Mouse (Mus musculus): ENCODE measurements around the gene Pip4k2a. TPM values are rescaled to one million over a fixed set of nuclear protein-coding genes. Genes with fewer than 3 reads are reported as not detected.

Pip4k2a gene
- total and polyA plus RNA-seq, 3 experiments = 6.6 to 52.9 (median 20.8) TPM

DNA sequence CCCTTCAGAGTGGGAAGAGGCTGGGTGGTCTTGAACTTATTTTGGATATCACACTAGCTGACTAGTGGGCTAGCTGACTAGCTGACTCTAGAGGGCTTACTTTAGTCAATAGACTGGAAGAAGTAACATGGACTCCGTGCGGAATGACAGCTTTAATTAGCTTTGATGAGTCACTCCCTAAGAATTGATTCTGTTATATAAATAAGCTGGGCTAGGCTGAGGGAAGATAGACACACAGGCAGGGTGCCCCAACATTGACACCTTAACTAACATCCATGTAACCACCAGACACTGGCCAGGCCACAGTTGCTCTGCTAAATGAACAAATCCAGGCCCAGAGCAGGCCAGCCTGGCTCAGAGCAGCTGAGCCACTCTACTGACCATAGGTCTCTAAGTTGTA, 26.9 kb upstream of the Pip4k2a start:
- Histone ChIP-seq H3K4me3 (replicated peaks in 1 of 3; ENCODE audit: low read depth in 2 of 3, low read length in 2 of 3, poor library complexity in 1 of 3) (no peak overlapping the region), H3K9me3 (replicated peaks; ENCODE audit: low read length) (no peaks in the 10 kb centered on the region), H3K4me2 (ENCODE audit: insufficient read depth, low read depth, poor library complexity, severe bottlenecking) (no peak overlapping the region), H3K4me1 (ENCODE audit: control insufficient read depth in 1 of 2, insufficient read depth in 2 of 2) (no peaks in the 10 kb centered on the region), H3K36me3 (replicated peaks in 1 of 2; ENCODE audit: control insufficient read depth in 1 of 2, insufficient read depth in 1 of 2, low read length in 1 of 2) (no peaks in the 10 kb centered on the region), H3K27me3 (replicated peaks) (no peaks in the 10 kb centered on the region), H3K27ac (ENCODE audit: insufficient read depth, low read depth) (no peak overlapping the region), H3K79me2 (replicated peaks; ENCODE audit: control insufficient read depth, extremely low read depth, insufficient read depth, poor library complexity, severe bottlenecking) (no peaks in the 10 kb centered on the region), H3K9ac (ENCODE audit: insufficient read depth, low read depth) (no peak overlapping the region)
- TF ChIP-seq SMC3 (IDR thresholded peaks at IDR 0.05; ENCODE audit: low read depth, low read length) = no peak
- TF ChIP-seq RCOR1 (conservative IDR thresholded peaks at IDR 0.05; ENCODE audit: low read depth, low read length) = no peak
- no peak for TF ChIP-seq NRF1 (IDR thresholded peaks at IDR 0.05; ENCODE audit: low read depth, low read length)
- no peak for TF ChIP-seq IRF4 (IDR thresholded peaks at IDR 0.05; ENCODE audit: low read depth, low read length)
- TF ChIP-seq GABPA (IDR thresholded peaks at IDR 0.05; ENCODE audit: insufficient replicate concordance, low read depth, low read length) = no peak
- no peak for TF ChIP-seq CTCF (conservative IDR thresholded peaks at IDR 0.05 in 1 of 2, IDR thresholded peaks at IDR 0.05 in 1 of 2; ENCODE audit: low read depth in 2 of 2, low read length in 2 of 2)
- TF ChIP-seq MYC (IDR thresholded peaks at IDR 0.05; ENCODE audit: low read depth, low read length) = no peak
- no peak for TF ChIP-seq JUND (conservative IDR thresholded peaks at IDR 0.05; ENCODE audit: low read depth, low read length)
- no peak for TF ChIP-seq MXI1 (IDR thresholded peaks at IDR 0.05; ENCODE audit: low read depth, low read length)
- TF ChIP-seq NELFE (IDR thresholded peaks at IDR 0.05; ENCODE audit: low read depth, low read length) = no peak
- TF ChIP-seq PAX5 (IDR thresholded peaks at IDR 0.05; ENCODE audit: low read length) = no peak
- no peak for TF ChIP-seq MAFK (IDR thresholded peaks at IDR 0.05; ENCODE audit: insufficient replicate concordance, low read length)
- in situ Hi-C loops (cut with MboI; ENCODE audit: low pct_ligation_motif_present, low pct_unique_long_range_greater_than_20kb, low sequenced_read_pairs) = no loop called here
- dilution Hi-C loops (cut with MboI; ENCODE audit: extremely low pct_ligation_motif_present, extremely low pct_unique_long_range_greater_than_20kb, low sequenced_read_pairs) = no loop called here
- DNase-seq (ENCODE audit: extremely low read depth) = no peak

DNA sequence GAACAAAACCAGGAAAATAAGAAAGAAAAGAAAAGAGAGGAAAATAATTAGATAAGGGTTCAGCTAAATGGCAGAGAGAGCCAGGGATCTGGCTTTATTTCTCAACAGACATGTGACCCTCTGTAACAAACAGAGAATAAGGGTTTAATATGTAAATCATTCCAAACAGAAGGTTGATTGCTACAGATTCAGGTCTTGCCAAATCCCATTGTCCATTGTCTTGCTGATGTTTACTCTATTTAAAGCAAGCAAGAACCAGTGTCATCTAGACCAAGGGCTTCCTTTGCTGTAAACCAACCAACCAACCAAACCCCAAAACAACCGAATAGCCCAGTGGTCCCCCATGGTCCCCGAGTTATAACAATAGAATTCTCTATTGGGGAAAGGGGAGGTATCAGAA, 20.1 kb upstream of the Pip4k2a start:
- in situ Hi-C loops (cut with MboI; ENCODE audit: low pct_ligation_motif_present, low pct_unique_long_range_greater_than_20kb, low sequenced_read_pairs) = no loop called here
- no peaks in the 10 kb centered on the region for H3K79me2 ChIP-seq (replicated peaks; ENCODE audit: control insufficient read depth, extremely low read depth, insufficient read depth, poor library complexity, severe bottlenecking)
- no peaks in the 10 kb centered on the region for H3K9me3 ChIP-seq (replicated peaks; ENCODE audit: low read length)
- no peak overlapping the region for H3K9ac ChIP-seq (ENCODE audit: insufficient read depth, low read depth)
- H3K36me3 ChIP-seq (replicated peaks in 1 of 2; ENCODE audit: control insufficient read depth in 1 of 2, insufficient read depth in 1 of 2, low read length in 1 of 2) = no peaks in the 10 kb centered on the region
- TF ChIP-seq ZC3H11A (IDR thresholded peaks at IDR 0.05; ENCODE audit: low read depth, low read length) (no peak), MYC (IDR thresholded peaks at IDR 0.05; ENCODE audit: low read depth, low read length) (no peak), NELFE (IDR thresholded peaks at IDR 0.05; ENCODE audit: low read depth, low read length) (no peak), POLR2AphosphoS2 (IDR thresholded peaks at IDR 0.05; ENCODE audit: low read depth, low read length) (no peak), CTCF (conservative IDR thresholded peaks at IDR 0.05 in 1 of 2, IDR thresholded peaks at IDR 0.05 in 1 of 2; ENCODE audit: low read depth in 2 of 2, low read length in 2 of 2) (no peak), UBTF (IDR thresholded peaks at IDR 0.05; ENCODE audit: low read depth, low read length) (no peak), MAZ (IDR thresholded peaks at IDR 0.05; ENCODE audit: low read depth, low read length) (no peak), PAX5 (IDR thresholded peaks at IDR 0.05; ENCODE audit: low read length) (no peak), KAT2A (IDR thresholded peaks at IDR 0.05; ENCODE audit: insufficient replicate concordance, low read length) (no peak), GABPA (IDR thresholded peaks at IDR 0.05; ENCODE audit: insufficient replicate concordance, low read depth, low read length) (no peak), ELF1 (IDR thresholded peaks at IDR 0.05; ENCODE audit: low read depth, low read length) (no peak), ETS1 (conservative IDR thresholded peaks at IDR 0.05; ENCODE audit: low read depth, low read length) (no peak), MEF2A (IDR thresholded peaks at IDR 0.05; ENCODE audit: borderline replicate concordance, low read depth, low read length) (no peak), RCOR1 (conservative IDR thresholded peaks at IDR 0.05; ENCODE audit: low read depth, low read length) (no peak), E2F4 (IDR thresholded peaks at IDR 0.05; ENCODE audit: insufficient replicate concordance, low read depth, low read length) (no peak), MAX (IDR thresholded peaks at IDR 0.05; ENCODE audit: low read length) (no peak)
- no peak overlapping the region for H3K4me2 ChIP-seq (ENCODE audit: insufficient read depth, low read depth, poor library complexity, severe bottlenecking)
- no peak overlapping the region for H3K27ac ChIP-seq (ENCODE audit: insufficient read depth, low read depth)
- no peak for DNase-seq (ENCODE audit: extremely low read depth)
- H3K4me1 ChIP-seq (ENCODE audit: control insufficient read depth in 1 of 2, insufficient read depth in 2 of 2) = no peaks in the 10 kb centered on the region
- dilution Hi-C loops (cut with MboI; ENCODE audit: extremely low pct_ligation_motif_present, extremely low pct_unique_long_range_greater_than_20kb, low sequenced_read_pairs) = no loop called here
- H3K27me3 ChIP-seq (replicated peaks) = no peaks in the 10 kb centered on the region
- no peak overlapping the region for H3K4me3 ChIP-seq (replicated peaks in 1 of 3; ENCODE audit: low read depth in 2 of 3, low read length in 2 of 3, poor library complexity in 1 of 3)

Measured in CH12.LX (cell line).